Mouse (Mus musculus): ENCODE measurements around the gene Yeats4. TPM values are rescaled to one million over a fixed set of nuclear protein-coding genes. Genes with fewer than 3 reads are reported as not detected.
A peak's percentile ranks its signal among the peaks of the same experiment; 100 is the strongest.

The Yeats4 gene
- polyA plus RNA-seq, 1 experiment from 2014 or later = 43.5 TPM

- H3K27me3 ChIP-seq (replicated peaks; ENCODE audit: control insufficient read depth, insufficient read depth, low read length) = no peaks in the 10 kb centered on the region
- no peak for ATAC-seq
- 97% methylated on average over 4 of the region's 4 CpGs for WGBS
- H3K36me3 ChIP-seq (ENCODE audit: control insufficient read depth, insufficient read depth) = no peaks in the 10 kb centered on the region
- H3K9ac ChIP-seq (ENCODE audit: low read depth, low read length) = no peak overlapping the region
- no peaks in the 10 kb centered on the region for H3K4me1 ChIP-seq (replicated peaks; ENCODE audit: control insufficient read depth, insufficient read depth, low read length)
- TF ChIP-seq CTCF (IDR thresholded peaks at IDR 0.05; ENCODE audit: low read depth) = no peak
- H3K4me2 ChIP-seq (replicated peaks; ENCODE audit: low read depth) = no peak overlapping the region
- H3K4me3 ChIP-seq (ENCODE audit: low read depth, low read length) = no peak overlapping the region
- no peak overlapping the region for H3K27ac ChIP-seq (ENCODE audit: low read depth, low read length)
- no peaks in the 10 kb centered on the region for H3K9me3 ChIP-seq (ENCODE audit: control insufficient read depth)
Measured at GRCm38 (mm10) chr10:117195748-117196147, 28.6 kb downstream of the Yeats4 start.

- WGBS = 74% methylated on average over 12 of the region's 12 CpGs
- TF ChIP-seq CTCF (IDR thresholded peaks at IDR 0.05; ENCODE audit: low read depth) = no peak
- no peaks in the 10 kb centered on the region for H3K36me3 ChIP-seq (ENCODE audit: control insufficient read depth, insufficient read depth)
- no peaks in the 10 kb centered on the region for H3K27me3 ChIP-seq (replicated peaks; ENCODE audit: control insufficient read depth, insufficient read depth, low read length)
- no peak for ATAC-seq
- no peak overlapping the region for H3K4me2 ChIP-seq (replicated peaks; ENCODE audit: low read depth)
- no peaks in the 10 kb centered on the region for H3K9me3 ChIP-seq (ENCODE audit: control insufficient read depth)
- no peak overlapping the region for H3K9ac ChIP-seq (ENCODE audit: low read depth, low read length)
- no peak overlapping the region for H3K4me3 ChIP-seq (ENCODE audit: low read depth, low read length)
- no peak overlapping the region for H3K27ac ChIP-seq (ENCODE audit: low read depth, low read length)
- H3K4me1 ChIP-seq (replicated peaks; ENCODE audit: control insufficient read depth, insufficient read depth, low read length) = no peaks in the 10 kb centered on the region
Measured at GRCm38 (mm10) chr10:117195005-117195404, 29.3 kb downstream of the Yeats4 start.

- H3K27ac ChIP-seq (ENCODE audit: low read depth, low read length) = no peak overlapping the region
- H3K9me3 ChIP-seq (ENCODE audit: control insufficient read depth) = no peaks in the 10 kb centered on the region
- ATAC-seq = no peak
- no peak for TF ChIP-seq CTCF (IDR thresholded peaks at IDR 0.05; ENCODE audit: low read depth)
- H3K4me3 ChIP-seq (ENCODE audit: low read depth, low read length) = no peak overlapping the region
- no peaks in the 10 kb centered on the region for H3K4me1 ChIP-seq (replicated peaks; ENCODE audit: control insufficient read depth, insufficient read depth, low read length)
- no peaks in the 10 kb centered on the region for H3K36me3 ChIP-seq (ENCODE audit: control insufficient read depth, insufficient read depth)
- 62% methylated on average over 5 of the region's 5 CpGs for WGBS
- H3K9ac ChIP-seq (ENCODE audit: low read depth, low read length) = no peak overlapping the region
- H3K4me2 ChIP-seq (replicated peaks; ENCODE audit: low read depth) = no peak overlapping the region
- H3K27me3 ChIP-seq (replicated peaks; ENCODE audit: control insufficient read depth, insufficient read depth, low read length) = no peaks in the 10 kb centered on the region
Measured at GRCm38 (mm10) chr10:117193364-117193763, 30.9 kb downstream of the Yeats4 start.

GRCm38 (mm10) chr10:117185399-117186089 is 38.8 kb downstream of the Yeats4 start:
- no peaks in the 10 kb centered on the region for H3K27me3 ChIP-seq (replicated peaks; ENCODE audit: control insufficient read depth, insufficient read depth, low read length)
- H3K4me2 ChIP-seq (replicated peaks; ENCODE audit: low read depth) = peak overlapping the region; percentile 41
- WGBS = 24% methylated on average over 9 of the region's 9 CpGs
- H3K9me3 ChIP-seq (ENCODE audit: control insufficient read depth) = no peaks in the 10 kb centered on the region
- H3K27ac ChIP-seq (ENCODE audit: low read depth, low read length) = no peak overlapping the region
- H3K4me3 ChIP-seq (ENCODE audit: low read depth, low read length) = no peak overlapping the region
- TF ChIP-seq CTCF (IDR thresholded peaks at IDR 0.05; ENCODE audit: low read depth) = no peak
- ATAC-seq = no peak
- H3K36me3 ChIP-seq (ENCODE audit: control insufficient read depth, insufficient read depth) = no peaks in the 10 kb centered on the region
- no peak overlapping the region for H3K9ac ChIP-seq (ENCODE audit: low read depth, low read length)
- 0 out of 2 replicates have a peak, but pooled peaks cover 5% of the 10 kb centered on the region for H3K4me1 ChIP-seq (replicated peaks; ENCODE audit: control insufficient read depth, insufficient read depth, low read length)

GRCm38 (mm10) chr10:117181098-117181497 is 43.2 kb downstream of the Yeats4 start:
- Histone ChIP-seq H3K9me3 (ENCODE audit: control insufficient read depth) (no peaks in the 10 kb centered on the region), H3K4me3 (ENCODE audit: low read depth, low read length) (no peak overlapping the region), H3K27me3 (replicated peaks; ENCODE audit: control insufficient read depth, insufficient read depth, low read length) (no peaks in the 10 kb centered on the region), H3K9ac (ENCODE audit: low read depth, low read length) (no peak overlapping the region), H3K27ac (ENCODE audit: low read depth, low read length) (no peak overlapping the region), H3K4me1 (replicated peaks; ENCODE audit: control insufficient read depth, insufficient read depth, low read length) (0 out of 2 replicates have a peak, but pooled peaks cover 5% of the 10 kb centered on the region), H3K4me2 (replicated peaks; ENCODE audit: low read depth) (no peak overlapping the region), H3K36me3 (ENCODE audit: control insufficient read depth, insufficient read depth) (no peaks in the 10 kb centered on the region)
- 27% methylated on average over 3 of the region's 3 CpGs for WGBS
- ATAC-seq = no peak
- TF ChIP-seq CTCF (IDR thresholded peaks at IDR 0.05; ENCODE audit: low read depth) = no peak

GRCm38 (mm10) chr10:117174645-117175044 is 49.7 kb downstream of the Yeats4 start:
- Histone ChIP-seq H3K4me1 (replicated peaks; ENCODE audit: control insufficient read depth, insufficient read depth, low read length) (0 out of 2 replicates have a peak, but pooled peaks cover 3% of the 10 kb centered on the region), H3K27me3 (replicated peaks; ENCODE audit: control insufficient read depth, insufficient read depth, low read length) (no peaks in the 10 kb centered on the region), H3K27ac (ENCODE audit: low read depth, low read length) (no peak overlapping the region), H3K9me3 (ENCODE audit: control insufficient read depth) (no peaks in the 10 kb centered on the region), H3K9ac (ENCODE audit: low read depth, low read length) (no peak overlapping the region), H3K4me3 (ENCODE audit: low read depth, low read length) (no peak overlapping the region), H3K36me3 (ENCODE audit: control insufficient read depth, insufficient read depth) (no peaks in the 10 kb centered on the region), H3K4me2 (replicated peaks; ENCODE audit: low read depth) (peak overlapping the region; percentile 49)
- 59% methylated on average over 12 of the region's 12 CpGs for WGBS
- no peak; the same call in 1 of the 2 replicates for ATAC-seq
- TF ChIP-seq CTCF (IDR thresholded peaks at IDR 0.05; ENCODE audit: low read depth) = no peak

All from intestine, postnatal 0 days (tissue).